Mouse (Mus musculus) thymus, adult 2 months (tissue): Measurements from ENCODE around the gene C2cd5.

Experiments used
- CTCF ChIP-seq: fragments of 200-500 bp; IDR thresholded peaks from 2 replicates; pipeline ENCODE4 v1.5.1; 2012; ENCODE audit warnings: mild to moderate bottlenecking, control low read depth, low read length, moderate library complexity, borderline replicate concordance; ENCODE audit not compliant: control insufficient read depth, poor library complexity, insufficient read depth; ENCODE audit errors: extremely low read depth
- POLR2A ChIP-seq: fragments of 200-500 bp; IDR thresholded peaks from 2 replicates; pipeline ENCODE4 v1.6.1; 2012; ENCODE audit warnings: mild to moderate bottlenecking, low read length, control low read depth, moderate library complexity; ENCODE audit not compliant: control insufficient read depth, poor library complexity, insufficient read depth; ENCODE audit errors: extremely low read depth

DNA sequence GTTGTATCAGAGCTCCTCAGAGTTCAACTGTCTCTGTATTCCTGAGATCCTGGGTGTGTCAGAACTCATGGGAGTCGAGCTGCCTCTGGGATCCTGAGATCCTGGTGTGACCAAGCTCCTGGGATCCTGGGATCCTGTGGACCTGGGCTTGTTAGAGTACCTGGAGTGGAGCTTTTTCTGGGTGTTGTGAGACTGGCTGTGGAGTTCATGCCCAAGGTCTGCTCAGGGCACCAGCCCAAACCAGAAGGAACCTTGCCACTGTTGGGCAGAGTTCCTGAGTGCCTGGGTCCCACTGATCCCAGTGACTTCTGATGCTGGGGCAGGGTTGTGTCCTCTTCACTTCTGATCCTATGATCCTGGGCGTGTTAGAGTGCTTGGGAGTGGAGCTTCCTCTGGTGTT is 127.7 kb downstream of the C2cd5 start:
- TF ChIP-seq CTCF (no peak), POLR2A (no peak)
